Mouse (Mus musculus): ENCODE measurements at regions not wholly inside any gene's neighbourhood (a gene's known extent, or its start where the extent isn't known, plus 50 kb on each side); places are given as distances from the start of the nearest gene placed in this dataset.

GRCm38 (mm10) chr3:58300213-58300612 is 114.3 kb upstream of the Tsc22d2 start:
- TF ChIP-seq CTCF (IDR thresholded peaks at IDR 0.05; ENCODE audit: low read depth, low read length): no peak
- no peak for TF ChIP-seq POLR2A (IDR thresholded peaks at IDR 0.05; ENCODE audit: extremely low read depth, insufficient read depth, low read length)

Measured in liver, adult 2 months (tissue).